Mouse (Mus musculus) kidney, adult 2 months (tissue): ENCODE data around the gene Gm28827. TPM values are rescaled to one million over a fixed set of nuclear protein-coding genes. Genes with fewer than 3 reads are reported as not detected.
"Not testable (repeated sequence)": the region's sequence is repeated elsewhere in the genome, so short reads cannot be mapped to it uniquely, and the experiment has no call there.

Experiments
- DNase-seq: peaks from one replicate; pipeline ENCODE4 v3.0.0; 2021
- H3K27ac ChIP-seq: fragments of 200-500 bp; 2 replicates; pipeline ENCODE4 v1.5.1; 2012; ENCODE audit warnings: low read depth, low read length, control low read depth, inconsistent platforms; ENCODE audit not compliant: insufficient read depth
- H3K27me3 ChIP-seq: fragments of 200-500 bp; replicated peaks from 2 replicates; pipeline ENCODE4 v1.6.1; 2012; ENCODE audit warnings: mild to moderate bottlenecking, moderate library complexity, low read length, inconsistent platforms; ENCODE audit not compliant: control insufficient read depth, insufficient read depth
- H3K36me3 ChIP-seq: fragments of 200-500 bp; 2 replicates; pipeline ENCODE4 v1.6.1; 2012; ENCODE audit warnings: mild to moderate bottlenecking, moderate library complexity, low read length, inconsistent platforms; ENCODE audit not compliant: control insufficient read depth, insufficient read depth
- H3K4me1 ChIP-seq: fragments of 200-500 bp; 2 replicates; pipeline ENCODE4 v1.6.1; 2011; ENCODE audit warnings: low read length; ENCODE audit not compliant: control insufficient read depth, insufficient read depth
- H3K4me3 ChIP-seq: fragments of 200-500 bp; 2 replicates; pipeline ENCODE4 v1.5.1; 2011; ENCODE audit warnings: mild to moderate bottlenecking, low read depth, low read length, control low read depth; ENCODE audit not compliant: insufficient read depth
- WGBS: fragments of 180-500 bp; shearing (Covaris S2); methylation state at CpG from one replicate; pipeline ENCODE4 v1.1.7; 2018; 5-methylcytosine and 5-hydroxymethylcytosine counted together
- polyA plus RNA-seq: library from polyadenylated mRNA; depleted of rRNA; stranded (reverse); fragments of >200 nt; gene quantifications from 2 replicates; pipeline ENCODE4 v1.2.3, GENCODE M21; 2012; rRNA removed

Gm28827 gene
- polyA plus RNA-seq, result not detected in 2 replicates

DNA sequence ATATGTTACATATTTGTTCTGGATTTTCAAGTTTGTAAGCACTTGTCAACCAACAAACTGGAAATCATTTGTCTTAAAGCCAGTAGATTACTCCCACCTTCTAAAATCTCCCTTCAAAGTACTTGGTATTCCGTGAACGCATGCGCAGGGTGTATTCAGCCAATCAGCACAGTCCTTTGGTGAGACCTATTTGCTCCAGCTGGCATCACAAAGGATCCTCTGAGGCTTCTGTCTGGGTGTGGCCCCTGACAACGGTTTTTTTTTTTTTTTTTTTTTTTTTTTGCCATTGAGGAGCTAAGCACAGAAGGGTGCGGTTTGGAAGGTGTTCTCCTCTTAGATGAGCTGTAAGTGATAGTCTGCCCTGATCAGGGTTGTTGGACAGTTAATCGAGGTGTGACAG, at the start of gene Gm28827:
Gene Gm28827 (plus strand): TSS at position 301 of the 400 bp plus-strand sequence.
- WGBS, result no CpG with 5 or more reads among the region's 6 CpGs
- not testable (repeated sequence) for H3K36me3 ChIP-seq, H3K4me3 ChIP-seq, H3K27me3 ChIP-seq, H3K4me1 ChIP-seq, DNase-seq, H3K27ac ChIP-seq
